Comparison of ENCODE assay signal across 11 mouse cellular contexts in the genomic region with DNA sequence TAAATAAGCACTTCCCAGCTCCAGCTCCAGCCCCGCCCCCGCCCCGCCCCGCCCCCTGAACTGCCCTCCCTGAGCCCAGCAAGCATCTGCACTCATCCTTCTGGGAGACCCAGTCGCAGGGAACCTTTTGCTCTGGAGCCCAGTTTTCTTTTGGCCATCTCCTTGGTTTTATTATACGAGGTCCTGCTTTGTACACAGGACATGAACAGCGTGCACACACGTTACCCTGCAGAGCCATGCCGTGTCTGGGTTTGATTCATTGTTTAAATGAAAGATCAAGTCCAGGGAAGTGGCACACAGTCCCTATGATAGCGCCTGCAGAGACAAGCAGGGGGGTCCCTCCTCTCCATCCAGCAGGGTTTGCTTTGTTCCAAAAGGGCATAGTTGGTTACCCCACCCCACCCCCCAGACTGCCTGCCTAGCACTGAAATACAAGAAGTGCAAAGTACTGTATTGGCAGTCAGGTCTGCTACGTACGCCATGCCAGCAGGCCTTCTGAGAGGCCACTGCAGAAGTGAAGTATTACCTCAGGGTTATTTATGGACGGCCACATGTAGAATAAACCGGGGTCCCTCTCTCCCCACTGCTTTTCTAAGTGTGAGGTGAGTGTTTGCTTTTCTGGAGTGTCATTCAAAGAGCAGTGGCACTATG. TPM values are rescaled to one million over a fixed set of nuclear protein-coding genes. Genes with fewer than 3 reads are reported as not detected.
DNase-seq lines count a peak whose midpoint lies in the region; ATAC-seq lines count a peak whose summit lies in the region.
"Had no signal": no experiment of that assay in that cellular context is flagged by ENCODE, and none has a peak within 500 bp of the region (broad histone marks: within the 10 kb centered on the region; RNA-seq: fewer than 3 reads in every experiment).

No protein-coding gene starts in this region.

- no peaks in the 10 kb centered on the region for H3K9me3 ChIP-seq in hindbrain, embryonic 15.5 days
- no peaks in the 10 kb centered on the region for H3K9me3 ChIP-seq in midbrain, embryonic 12.5 days

- no peak overlapping the region for H3K9ac ChIP-seq in hindbrain, embryonic 15.5 days
- H3K9ac ChIP-seq in midbrain, embryonic 12.5 days (replicated peaks): no peak overlapping the region

- no peaks in the 10 kb centered on the region for H3K27me3 ChIP-seq in hindbrain, embryonic 15.5 days
- no peaks in the 10 kb centered on the region; the same call in 1 of the 2 replicates for H3K27me3 ChIP-seq in midbrain, embryonic 12.5 days

- DNase-seq in ZHBTc4 (ENCODE audit: low read depth, low spot score): peak; percentile 17
- DNase-seq in embryo, embryonic 11.5 days (ENCODE audit: low read depth, low spot score): peak; percentile 9
- no peak for DNase-seq in ovary, adult 18-20 months (ENCODE audit: low spot score)
- no peak for DNase-seq in thymus, postnatal 10 days (ENCODE audit: low spot score in 2 of 2)
- DNase-seq in frontal cortex, postnatal 36 days (ENCODE audit: low spot score in 2 of 2): no peak
- DNase-seq: cerebellum, postnatal 14 days had no signal

- H3K36me3 ChIP-seq in hindbrain, embryonic 15.5 days: no peaks in the 10 kb centered on the region
- H3K36me3 ChIP-seq in midbrain, embryonic 12.5 days: no peaks in the 10 kb centered on the region

- H3K27ac ChIP-seq in hindbrain, embryonic 15.5 days (replicated peaks): no peak overlapping the region
- H3K27ac ChIP-seq in midbrain, embryonic 12.5 days (replicated peaks): no peak overlapping the region
- H3K27ac ChIP-seq: kidney, postnatal 0 days; macrophage had no signal

- H3K4me3 ChIP-seq in hindbrain, embryonic 15.5 days: no peak overlapping the region
- no peak overlapping the region for H3K4me3 ChIP-seq in midbrain, embryonic 12.5 days

- ATAC-seq in hindbrain, embryonic 15.5 days (ENCODE audit: low FRiP score, low read depth): peak; percentile 65
- peak; percentile 54; the same call in 1 of the 2 replicates for ATAC-seq in midbrain, embryonic 12.5 days (ENCODE audit: low FRiP score, low read depth)
- ATAC-seq: Patski had no signal

- WGBS in hindbrain, embryonic 15.5 days: 9% methylated on average over 14 of the region's 14 CpGs
- WGBS in midbrain, embryonic 12.5 days: 16% methylated on average over 14 of the region's 14 CpGs

- 0 out of 2 replicates have a peak overlapping the region, but pooled peaks have one; percentile 1 for H3K4me2 ChIP-seq in hindbrain, embryonic 15.5 days
- peak overlapping the region; percentile 27 for H3K4me2 ChIP-seq in midbrain, embryonic 12.5 days (replicated peaks)

- peaks cover 24% of the 10 kb centered on the region for H3K4me1 ChIP-seq in hindbrain, embryonic 15.5 days (replicated peaks)
- peaks cover 15% of the 10 kb centered on the region for H3K4me1 ChIP-seq in midbrain, embryonic 12.5 days

RNA-seq across cellular contexts. Expression of a gene that starts 41.5 kb away (rescaled TPM):
- polyA plus RNA-seq in hindbrain, embryonic 15.5 days (2015; fragmentation: Nextera tagmentation; extraction: Ambion mirVana): 3.2 and 4.4 TPM in 2 replicates
- 0.97 and 1.7 TPM in 2 replicates for polyA plus RNA-seq in midbrain, embryonic 12.5 days (2016; fragmentation: Nextera tagmentation; extraction: Ambion mirVana)
- polyA plus RNA-seq: macrophage had no signal

Comparison
In these comparisons a context has a peak if more than half of its experiments do, and no peak if none do; other contexts are left out.
1. DNase-seq: peak in ZHBTc4 (single experiment) and embryo, embryonic 11.5 days (single experiment); none in ovary, adult 18-20 months (single experiment), thymus, postnatal 10 days (0 of 2) and frontal cortex, postnatal 36 days (0 of 2).